7 mouse cellular contexts compared by ENCODE assay signal in genomic region chr8:10230746-10231369, GRCm38 (mm10).
DNase-seq lines count a peak whose midpoint lies in the region; ATAC-seq and TF ChIP-seq lines count a peak whose summit lies in the region.

No protein-coding gene starts in this region.

- ATAC-seq in megakaryocyte progenitor cell, adult 5-6 weeks (replicated peaks; ENCODE audit: poor library complexity), result peak; percentile 92

- TF ChIP-seq POLR2A in brain, embryonic 14.5 days (IDR thresholded peaks at IDR 0.05; ENCODE audit: borderline replicate concordance, extremely low read depth, insufficient read depth, insufficient read length, poor library complexity, severe bottlenecking), result no peak

- DNase-seq in 3T3-L1 (ENCODE audit: low read depth, low spot score) (peak; percentile 67), 416B (ENCODE audit: low read depth) (peak; percentile 71)
- DNase-seq in brain, embryonic 14.5 days (ENCODE audit: low read depth), result peak; percentile 84
- DNase-seq in forelimb bud, embryonic 11.5 days (ENCODE audit: low read depth, low spot score), result peak; percentile 70
- DNase-seq in layer of hippocampus, adult 9-11 months, result peak; percentile 59
- DNase-seq in thymus, postnatal 25 days, result peak; percentile 19

- TF ChIP-seq CTCF in brain, embryonic 14.5 days (IDR thresholded peaks at IDR 0.05; ENCODE audit: borderline replicate concordance, extremely low read depth, insufficient read depth, insufficient read length), result peak; percentile 71; the same call in 1 of the 2 replicates

Comparison
In these comparisons a context has a peak if more than half of its experiments do, and no peak if none do; other contexts are left out.
1. Peak in every context shown above with its lines: DNase-seq and ATAC-seq.
2. DNase-seq: peak in every context shown above with its lines; median percentile 84 in brain, embryonic 14.5 days; 71 in 416B; 70 in forelimb bud, embryonic 11.5 days; 67 in 3T3-L1; 59 in layer of hippocampus, adult 9-11 months; 19 in thymus, postnatal 25 days.